Mouse (Mus musculus) ovary, postnatal 14 days (tissue): ENCODE data around the gene Kcnj6.

ENCODE experiments used
- DNase-seq: peaks from one replicate; pipeline ENCODE4 v3.0.0; 2022; ENCODE audit warnings: low spot score

The Kcnj6 gene

DNA sequence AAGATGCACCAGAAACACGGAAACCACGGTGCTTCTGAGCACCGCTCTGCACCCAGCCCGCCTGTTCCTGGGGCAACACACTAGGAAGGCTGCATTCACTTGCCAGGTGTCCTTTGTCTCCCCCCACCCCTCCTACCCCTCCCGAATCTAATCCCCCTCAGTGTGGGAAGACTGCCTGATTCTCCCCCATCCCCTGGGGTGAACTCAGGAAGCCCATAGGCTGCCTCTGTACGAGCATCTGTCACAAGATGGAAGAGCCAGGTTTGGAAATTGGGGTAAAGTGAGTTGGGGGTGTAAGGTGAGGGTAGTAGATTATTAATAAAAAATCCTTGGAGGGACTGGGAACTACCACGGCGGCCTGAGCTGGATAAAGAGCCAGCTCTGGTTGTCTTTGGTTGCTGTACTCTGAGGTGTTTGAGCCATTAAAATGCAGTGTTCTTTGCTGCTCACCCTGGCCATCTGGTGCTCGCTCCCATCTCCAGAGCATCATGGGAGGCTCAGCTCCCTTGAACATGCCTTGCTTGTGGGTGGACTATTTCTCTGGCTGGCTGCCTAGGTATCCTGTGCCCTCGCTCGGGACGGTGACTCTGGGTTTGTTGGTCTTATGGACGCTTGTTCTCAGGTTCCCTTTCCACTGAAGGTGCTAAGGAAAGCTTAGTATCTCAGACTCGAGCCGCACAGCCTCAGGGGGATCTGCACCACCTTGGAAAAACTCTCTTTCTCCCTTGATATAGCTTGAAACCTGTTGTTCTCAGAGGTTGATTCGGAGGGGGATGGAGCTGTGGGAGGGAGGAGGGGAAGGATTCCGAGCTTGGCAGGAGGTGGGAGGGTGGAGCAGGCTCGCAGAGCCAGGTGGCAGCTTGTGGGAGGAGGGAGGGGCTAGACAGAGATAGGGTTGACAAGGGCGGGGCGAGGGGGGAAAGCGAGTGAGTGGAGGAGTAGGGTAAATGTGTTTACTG lies 65.9 kb downstream of the Kcnj6 start:
- DNase-seq, result no peak

DNA sequence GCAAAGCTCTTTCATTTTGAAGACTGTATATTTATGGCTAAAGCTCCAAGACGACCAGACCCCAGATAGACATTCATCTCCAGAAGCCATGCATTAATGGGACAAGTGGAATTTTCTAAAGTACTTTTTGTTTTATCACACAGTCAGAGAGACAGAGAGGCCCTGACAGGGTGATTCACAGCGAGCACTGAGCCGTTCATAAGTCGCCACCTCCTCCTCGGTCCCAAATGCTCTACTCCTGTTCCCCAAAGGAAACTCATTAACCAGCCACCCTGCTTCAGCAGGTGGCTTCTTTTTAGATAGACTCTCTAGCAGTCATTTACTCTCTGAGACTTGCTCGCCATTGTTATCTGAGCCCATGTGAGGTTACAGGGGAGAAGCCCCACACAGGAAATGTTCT lies 72.1 kb downstream of the Kcnj6 start:
- DNase-seq, result no peak

DNA sequence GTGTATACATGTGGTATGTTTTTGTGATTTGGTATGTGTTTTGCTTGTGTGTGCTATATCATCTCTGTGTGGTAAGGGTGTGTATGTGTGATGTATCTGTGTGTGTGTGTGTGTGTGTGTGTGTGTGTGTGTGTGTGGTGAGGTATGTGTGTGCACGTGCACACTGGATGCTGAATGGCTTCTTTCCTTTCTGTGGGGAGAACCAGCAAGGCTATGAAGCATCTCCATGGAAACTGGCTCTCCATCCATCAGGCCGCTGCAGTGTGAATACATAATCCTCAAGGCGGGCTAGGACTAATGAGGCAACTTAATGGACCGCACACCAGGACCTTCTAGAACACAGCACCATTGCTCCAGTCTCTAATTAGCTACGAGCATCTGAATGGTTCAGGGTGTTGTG lies 78.3 kb downstream of the Kcnj6 start:
- DNase-seq, result no peak

- no peak for DNase-seq
These were observed 91.5 kb downstream of the Kcnj6 start for GRCm38 (mm10) chr16:94906026-94906425.

DNA sequence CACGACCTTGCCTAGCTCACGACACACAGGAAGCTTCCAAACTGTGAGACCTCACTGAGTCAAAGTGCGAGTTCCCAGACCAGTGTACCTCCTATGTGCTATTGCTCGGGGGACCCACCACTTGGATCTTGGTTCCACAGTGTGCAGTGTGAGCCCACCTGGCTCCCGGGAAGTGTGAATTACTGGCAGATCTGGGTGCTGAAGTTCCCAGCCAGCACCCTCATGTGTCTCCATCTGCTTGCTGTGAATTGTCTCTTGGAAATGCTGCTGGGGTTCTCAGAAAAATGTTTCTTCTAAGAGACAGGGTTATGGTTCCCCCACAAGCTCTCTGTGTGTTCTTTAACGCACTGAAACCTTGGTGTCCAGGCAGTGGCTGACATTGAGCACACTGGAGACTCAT lies 98.7 kb downstream of the Kcnj6 start:
- DNase-seq, result no peak

GRCm38 (mm10) chr16:94892162-94892650 lies 105.3 kb downstream of the Kcnj6 start:
- DNase-seq, result no peak

DNA sequence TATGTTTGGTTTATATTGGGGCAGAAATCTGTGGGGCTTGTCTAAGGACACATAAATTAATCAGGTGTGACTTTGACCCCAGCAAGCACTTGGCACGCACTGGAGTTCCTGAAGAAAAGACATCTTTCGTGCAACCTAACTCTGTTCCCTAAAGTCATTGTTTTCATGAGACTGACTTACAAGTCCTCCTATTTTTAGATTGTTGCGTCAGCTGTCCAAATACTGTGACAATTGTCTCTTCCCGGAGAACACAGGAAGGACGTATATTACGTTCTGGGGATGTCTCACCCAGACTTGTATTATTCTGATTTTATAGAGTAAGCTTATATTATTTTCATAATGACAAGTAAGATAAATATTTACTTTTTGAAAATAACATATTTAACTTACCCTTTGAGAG lies 106.9 kb downstream of the Kcnj6 start:
- no peak for DNase-seq

DNA sequence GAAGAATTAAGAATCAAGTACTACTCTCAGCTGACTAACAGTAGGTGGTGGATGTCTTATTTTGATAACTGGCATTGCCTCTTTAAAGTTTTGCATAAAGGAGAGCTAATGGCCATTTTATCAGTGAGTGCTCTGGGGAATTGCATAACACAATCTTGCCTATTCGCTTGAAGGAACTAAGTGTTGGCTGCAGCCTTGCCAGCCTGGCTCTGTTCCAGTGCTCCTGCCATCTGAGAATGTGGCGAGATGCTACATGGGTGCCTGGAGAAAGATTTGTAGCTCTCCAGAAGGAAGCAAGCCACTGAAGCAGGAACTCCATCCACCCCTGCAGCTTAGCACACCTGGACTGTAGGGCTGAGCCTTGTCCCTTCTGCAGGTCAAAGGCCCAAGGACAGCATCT lies 107.4 kb downstream of the Kcnj6 start:
- peak; percentile 2 for DNase-seq

- no peak for DNase-seq
These were observed 108.9 kb downstream of the Kcnj6 start for GRCm38 (mm10) chr16:94888554-94888953.

GRCm38 (mm10) chr16:94886398-94886797 lies 111.1 kb downstream of the Kcnj6 start:
- DNase-seq, result no peak

- no peak for DNase-seq
These were observed 112.4 kb downstream of the Kcnj6 start for GRCm38 (mm10) chr16:94885062-94885461.

DNA sequence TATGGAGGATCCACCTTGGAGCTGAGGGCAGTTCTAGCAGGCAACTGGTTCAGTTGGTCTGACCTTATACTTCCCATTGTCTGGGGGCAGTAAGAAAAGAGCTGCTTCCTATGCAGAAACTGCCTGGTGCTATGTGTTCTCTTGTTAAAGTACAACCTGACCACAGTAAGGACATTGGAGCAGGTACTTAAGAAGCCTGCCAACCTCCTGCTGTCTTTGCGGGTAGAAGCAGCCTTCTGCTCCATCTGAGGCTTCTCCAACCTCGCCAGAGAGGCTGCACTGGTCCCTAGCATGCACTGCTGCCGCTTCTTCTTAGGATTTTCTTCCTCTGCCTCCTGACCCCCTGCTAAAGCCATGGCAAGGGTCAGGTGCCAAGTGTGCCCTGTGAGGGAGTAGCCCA lies 113.6 kb downstream of the Kcnj6 start:
- DNase-seq, result no peak

DNA sequence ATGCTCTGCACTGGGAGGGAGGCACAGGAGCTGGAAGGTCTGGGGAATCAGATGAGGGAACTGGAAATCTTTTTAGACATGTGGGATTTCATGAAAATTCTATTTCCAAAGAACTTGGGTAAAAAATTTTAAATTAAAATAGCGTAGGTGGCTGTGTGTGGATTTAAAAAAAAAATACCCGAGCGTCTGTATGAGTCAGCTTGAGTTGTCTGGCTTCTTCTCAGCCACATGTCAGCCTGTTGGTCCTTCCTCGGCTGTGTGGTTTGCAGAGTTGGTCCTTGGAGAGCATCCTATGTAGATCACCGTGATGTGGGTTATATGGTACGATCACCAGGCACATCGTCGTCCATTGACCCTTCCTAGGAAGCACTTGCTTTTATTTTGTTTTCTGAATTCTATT lies 114.3 kb downstream of the Kcnj6 start:
- no peak for DNase-seq

- DNase-seq, result no peak
These were observed 115.4 kb downstream of the Kcnj6 start for GRCm38 (mm10) chr16:94882111-94882510.

- DNase-seq, result no peak
These were observed 124.8 kb downstream of the Kcnj6 start for GRCm38 (mm10) chr16:94872614-94873272.

- no peak for DNase-seq
These were observed 129.1 kb downstream of the Kcnj6 start for GRCm38 (mm10) chr16:94868354-94868753.

GRCm38 (mm10) chr16:94866300-94866956 lies 131.1 kb downstream of the Kcnj6 start:
- DNase-seq, result no peak

- DNase-seq, result no peak
These were observed 131.7 kb downstream of the Kcnj6 start for GRCm38 (mm10) chr16:94865796-94866195.

- DNase-seq, result no peak
These were observed 132.4 kb downstream of the Kcnj6 start for GRCm38 (mm10) chr16:94865101-94865500.

DNA sequence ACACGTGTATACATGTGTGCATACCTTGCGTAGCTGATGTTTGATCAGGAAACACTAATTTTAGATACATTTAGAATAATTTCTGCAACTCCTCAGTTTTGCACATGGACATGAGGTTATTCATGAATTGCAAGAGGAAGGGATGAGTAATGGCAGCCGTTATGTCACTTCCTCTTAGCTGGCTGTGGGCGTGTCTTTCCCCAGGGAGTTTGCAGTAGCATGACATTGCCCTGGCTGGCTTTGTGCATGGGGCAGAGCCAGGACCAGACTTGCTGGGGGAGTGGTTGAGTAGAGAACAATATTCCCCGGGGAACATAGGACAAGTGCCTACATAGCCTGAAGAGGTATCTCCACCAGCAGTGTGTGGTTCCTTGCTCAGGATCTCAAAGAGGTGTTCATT lies 134.0 kb downstream of the Kcnj6 start:
- no peak for DNase-seq

- no peak for DNase-seq
These were observed 141.5 kb downstream of the Kcnj6 start for GRCm38 (mm10) chr16:94855990-94856389.

DNA sequence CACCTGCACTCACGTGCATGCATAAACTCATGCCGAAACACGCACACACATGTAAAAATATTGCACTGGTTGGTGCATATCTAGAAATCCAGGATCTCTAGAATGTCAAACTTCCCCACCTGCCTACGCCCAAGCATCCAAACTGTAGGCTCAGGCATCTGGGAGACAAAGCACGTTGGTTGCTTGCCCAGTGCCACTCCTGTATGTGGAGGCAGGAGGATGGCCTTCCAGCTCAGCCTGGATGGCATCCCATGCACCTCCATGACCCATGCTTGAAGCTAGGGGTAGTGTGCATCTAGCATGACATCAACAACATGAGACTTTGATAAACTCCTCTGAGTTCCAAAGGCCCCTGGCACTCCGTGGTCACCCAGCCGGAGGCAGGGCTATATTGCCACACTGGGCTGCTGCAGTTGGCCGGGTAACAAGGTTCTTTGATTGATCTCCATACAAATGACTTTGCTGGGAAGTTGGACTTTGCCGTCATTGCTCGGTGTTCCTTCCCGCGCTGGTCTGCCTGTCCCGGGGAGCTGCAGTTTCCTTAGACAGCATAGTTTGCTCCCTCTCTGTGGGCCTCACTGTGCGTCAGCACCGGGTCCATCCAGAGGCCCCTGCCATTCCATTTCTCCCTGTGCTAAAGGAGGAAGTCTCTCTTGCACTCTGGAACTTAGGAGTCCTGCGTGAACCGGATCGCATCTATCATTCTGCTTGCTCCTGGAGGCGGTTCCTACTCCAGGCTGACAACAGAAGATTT lies 144.9 kb downstream of the Kcnj6 start:
- no peak for DNase-seq
